Mouse (Mus musculus): ENCODE measurements around the gene Phyhd1.
A peak's percentile ranks its signal among the peaks of the same experiment; 100 is the strongest.

Phyhd1 gene

DNA sequence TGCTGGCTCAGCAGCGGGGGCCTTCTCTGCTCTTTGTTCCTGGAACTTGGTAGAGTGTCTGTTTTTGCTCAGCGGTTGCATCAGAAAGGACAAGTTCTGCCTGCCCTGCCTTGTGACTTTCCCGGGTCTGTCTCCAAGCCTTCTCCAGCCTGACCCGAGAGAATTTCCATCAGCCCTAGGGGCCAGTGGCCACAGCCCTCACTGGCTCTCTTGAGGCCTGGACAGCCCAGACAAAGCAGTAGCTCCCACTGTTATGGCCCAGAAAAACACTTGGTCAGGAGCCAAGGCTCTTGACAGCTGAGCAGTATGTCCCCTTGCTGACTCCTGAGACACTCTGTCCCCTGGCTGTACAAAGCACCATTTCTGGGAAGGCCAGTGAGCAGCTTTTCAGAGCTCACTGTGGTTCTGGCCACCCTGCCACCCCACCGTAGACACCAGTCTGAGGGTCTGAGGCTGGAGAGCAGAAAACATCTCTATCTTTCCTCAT is at the start of gene Phyhd1:
TSS of gene Phyhd1 (plus strand) at position 437 of the 487 bp plus-strand sequence.
- peak; percentile 86 for DNase-seq (ENCODE audit: low spot score)

- DNase-seq (ENCODE audit: low spot score), result no peak
Measured at GRCm38 (mm10) chr2:30216293-30216692, 49.7 kb upstream of the Phyhd1 start.

DNA sequence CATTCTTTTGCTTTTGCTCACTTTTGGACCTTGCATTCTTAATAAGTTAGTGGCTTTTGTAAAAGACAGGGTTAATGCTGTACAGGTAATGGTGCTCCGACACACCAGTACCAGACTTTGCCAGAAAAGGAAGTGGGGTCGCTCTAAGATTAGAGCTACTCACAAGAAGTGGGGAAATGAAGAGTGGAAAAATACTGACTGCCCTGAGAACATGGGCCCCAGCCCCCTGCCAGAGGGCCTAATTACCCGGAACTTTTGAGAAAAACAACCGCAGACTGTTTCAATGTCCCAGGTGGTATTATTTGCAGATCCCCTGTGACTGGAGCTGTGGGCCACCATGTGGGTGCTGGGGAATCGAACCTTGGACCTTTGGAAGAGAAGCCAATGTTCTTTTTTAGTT is 30.4 kb upstream of the Phyhd1 start:
- DNase-seq (ENCODE audit: low spot score), result no peak

GRCm38 (mm10) chr2:30236426-30237198 is 29.4 kb upstream of the Phyhd1 start:
- no peak for DNase-seq (ENCODE audit: low spot score)

GRCm38 (mm10) chr2:30237199-30237880 is 28.7 kb upstream of the Phyhd1 start, which contains the start of gene Lrrc8a:
Gene Lrrc8a (plus strand): TSS chr2:30237715.
- peak; percentile 100 for DNase-seq (ENCODE audit: low spot score)

DNA sequence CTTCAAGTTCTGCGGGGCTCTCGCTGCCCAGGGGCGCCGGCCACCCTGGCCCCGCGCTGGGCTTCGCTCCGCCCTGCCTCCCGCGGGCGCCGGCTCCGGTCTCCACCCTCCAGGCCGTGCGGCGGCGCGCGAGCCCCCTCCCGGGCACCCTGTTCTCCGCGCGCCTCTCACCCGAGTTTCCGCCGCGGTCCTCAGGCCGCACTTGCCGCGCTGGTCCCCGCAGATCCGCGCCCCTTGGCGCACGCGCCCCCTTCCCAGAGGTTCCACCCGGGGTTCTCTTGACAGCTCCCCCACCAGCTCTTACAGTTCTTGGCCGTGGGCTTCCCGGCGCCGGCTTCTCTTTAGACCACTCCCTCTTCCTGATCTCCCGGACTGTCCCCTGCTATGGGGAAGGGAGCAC is 28.1 kb upstream of the Phyhd1 start:
- DNase-seq (ENCODE audit: low spot score), result peak; percentile 65

DNA sequence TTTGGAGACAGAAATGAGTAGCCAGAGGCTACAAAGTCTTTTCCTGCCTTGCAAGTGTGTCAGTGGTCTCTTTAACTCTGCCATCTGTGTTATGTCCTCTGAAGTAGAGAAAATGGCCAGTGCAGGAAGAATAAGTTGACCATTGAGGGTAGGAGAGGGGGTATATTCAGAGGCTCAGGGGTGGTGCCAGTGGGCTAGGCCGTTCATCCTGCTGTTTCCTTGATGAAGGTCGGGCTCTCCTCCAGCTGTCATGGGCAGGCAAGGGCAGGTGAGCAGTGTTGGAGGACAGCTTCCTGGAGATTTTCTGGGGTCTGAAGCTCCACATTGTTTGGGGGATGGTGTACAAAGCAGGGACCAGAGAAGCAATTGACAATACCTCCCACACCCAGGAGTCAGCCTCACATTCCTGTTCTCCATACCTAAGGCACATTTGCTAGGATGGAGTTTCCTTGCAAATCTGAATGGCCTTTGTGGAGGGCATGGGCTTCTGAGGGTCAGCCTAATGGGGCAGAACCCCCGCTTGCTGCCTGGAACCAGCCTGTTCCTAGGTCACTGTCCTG is 27.0 kb upstream of the Phyhd1 start:
- no peak for DNase-seq (ENCODE audit: low spot score)

GRCm38 (mm10) chr2:30239777-30240176 is 26.2 kb upstream of the Phyhd1 start:
- no peak for DNase-seq (ENCODE audit: low spot score)

DNA sequence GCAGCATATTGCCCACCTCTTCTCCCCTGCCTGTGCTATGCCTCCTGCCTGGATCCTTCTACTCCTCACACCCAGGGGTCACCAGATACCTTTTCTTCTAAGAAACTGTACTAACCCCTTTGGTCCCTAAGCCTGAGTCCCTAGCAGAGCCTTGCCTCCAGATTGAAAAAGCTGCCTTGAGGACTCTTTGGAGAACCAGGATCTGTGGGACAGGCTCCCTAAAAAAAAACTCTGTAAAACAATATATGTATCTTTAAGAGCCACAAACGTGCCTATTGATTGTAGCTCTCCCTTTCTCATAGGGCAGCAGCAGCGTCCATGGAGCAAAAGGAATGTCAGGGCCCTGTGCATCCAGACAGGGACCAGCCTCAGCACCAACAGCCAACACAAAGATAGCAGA is 25.7 kb upstream of the Phyhd1 start, which contains the start of gene Gm28035:
TSS of gene Gm28035 (plus strand) at position 301 of the 400 bp plus-strand sequence.
- no peak for DNase-seq (ENCODE audit: low spot score)

- no peak for DNase-seq (ENCODE audit: low spot score)
Measured at GRCm38 (mm10) chr2:30242509-30242908, 23.5 kb upstream of the Phyhd1 start.

DNA sequence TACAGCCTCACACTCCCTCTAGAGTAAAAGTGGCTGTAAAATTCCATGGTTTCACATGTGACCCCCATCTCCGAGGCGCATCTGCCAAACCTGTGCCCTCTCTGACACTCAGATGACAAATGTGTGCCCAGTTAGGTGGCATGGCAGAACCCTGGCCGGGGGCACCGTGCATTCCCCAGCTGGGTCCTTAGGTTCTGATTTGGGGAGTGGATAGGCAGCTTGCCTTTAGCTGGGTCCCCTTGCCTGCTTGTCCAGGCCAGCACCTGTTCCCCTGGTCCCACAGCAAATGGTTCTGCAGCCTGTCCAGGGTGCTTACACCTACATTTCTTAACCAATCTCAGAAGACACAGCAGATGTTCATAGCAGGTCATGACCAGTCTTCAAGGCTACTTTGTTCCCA is 22.6 kb upstream of the Phyhd1 start:
- DNase-seq (ENCODE audit: low spot score), result no peak

GRCm38 (mm10) chr2:30244595-30245178 is 21.3 kb upstream of the Phyhd1 start:
- no peak for DNase-seq (ENCODE audit: low spot score)

DNA sequence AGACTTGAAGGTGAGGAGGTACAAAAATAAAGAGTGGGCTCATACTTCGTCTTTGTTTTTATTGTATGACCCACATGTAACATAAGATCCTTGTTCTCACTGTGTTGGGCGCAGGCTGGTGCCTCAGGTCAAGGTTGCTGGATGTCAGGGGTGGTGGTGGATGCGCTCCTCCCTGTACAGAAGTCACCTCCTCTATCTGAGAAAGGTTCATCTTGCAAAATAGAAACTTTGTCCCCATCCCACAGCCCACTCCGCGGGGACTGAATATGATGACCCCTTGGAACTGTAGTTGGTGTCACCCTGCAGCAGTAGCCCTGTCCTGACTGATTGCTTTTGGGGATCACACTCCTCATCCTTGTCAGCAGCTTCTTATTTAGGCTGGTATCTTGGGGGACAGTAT is 19.0 kb upstream of the Phyhd1 start:
- DNase-seq (ENCODE audit: low spot score), result no peak

GRCm38 (mm10) chr2:30247681-30248080 is 18.3 kb upstream of the Phyhd1 start:
- no peak for DNase-seq (ENCODE audit: low spot score)

DNA sequence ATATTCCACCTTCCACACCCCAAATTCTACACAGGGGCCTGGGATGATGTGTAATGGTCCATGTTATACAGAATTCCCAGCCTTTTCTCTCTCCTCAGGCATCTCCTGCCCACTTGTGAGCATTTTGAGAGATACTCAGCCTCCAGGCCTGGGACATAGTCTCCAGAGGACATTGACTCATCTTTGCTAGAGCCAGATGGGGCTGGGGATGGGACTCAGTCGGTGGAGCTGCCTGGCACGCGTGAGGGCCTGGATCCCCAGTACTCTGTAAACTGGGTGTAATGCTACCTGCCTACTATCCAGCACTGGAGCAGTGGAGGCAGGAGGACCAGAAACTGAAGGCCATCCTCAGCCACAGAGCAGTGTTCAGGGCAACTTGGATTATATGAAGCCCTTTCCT is 16.8 kb upstream of the Phyhd1 start:
- DNase-seq (ENCODE audit: low spot score), result no peak

DNA sequence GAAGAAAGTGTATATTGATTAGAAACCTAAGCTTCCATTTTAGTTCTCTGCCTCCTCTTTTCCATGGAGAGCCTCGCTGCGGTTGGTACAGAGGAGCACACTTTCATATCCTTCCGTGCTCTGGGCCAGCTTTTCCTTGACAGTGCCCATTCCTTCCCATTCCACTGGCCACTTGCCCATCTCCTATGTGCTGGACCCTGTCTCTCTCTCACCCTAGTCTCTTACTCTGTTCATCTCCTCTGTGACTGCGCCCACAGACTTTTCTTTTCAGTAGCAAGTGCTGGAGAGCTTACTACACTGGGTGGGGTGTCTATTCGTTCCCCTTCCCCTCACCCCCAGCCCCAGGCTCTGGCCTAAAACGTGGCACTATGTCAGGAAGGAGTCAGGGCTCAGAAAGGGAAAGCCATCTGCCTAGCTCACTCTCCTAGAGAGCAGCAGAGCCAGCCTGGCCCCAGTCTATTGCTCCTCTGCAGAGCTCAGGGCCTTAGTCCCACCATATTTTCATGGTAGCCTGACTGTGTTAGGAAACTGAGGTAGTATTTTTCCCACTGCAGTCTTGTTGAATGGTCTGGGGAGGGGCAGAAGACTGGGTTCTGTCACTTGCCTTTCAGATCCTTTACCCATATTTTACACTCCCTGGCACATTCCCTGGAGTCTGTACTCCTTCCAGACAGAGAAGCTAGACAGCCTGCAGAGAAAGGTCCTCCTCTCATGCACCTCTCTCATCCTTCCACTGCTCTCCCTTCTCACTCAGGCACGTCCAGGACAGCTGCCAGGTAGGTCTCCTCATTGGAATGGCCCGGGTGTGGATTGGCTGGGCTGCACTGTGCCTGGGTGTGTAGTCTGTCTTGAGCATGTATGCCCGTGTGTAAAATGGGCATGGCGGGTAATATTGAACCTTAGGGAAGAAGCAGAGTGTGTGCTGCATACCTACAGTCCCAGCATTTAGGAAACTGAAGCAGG is 15.6 kb upstream of the Phyhd1 start:
- DNase-seq (ENCODE audit: low spot score), result no peak

GRCm38 (mm10) chr2:30251417-30252104 is 14.4 kb upstream of the Phyhd1 start:
- no peak for DNase-seq (ENCODE audit: low spot score)

- no peak for DNase-seq (ENCODE audit: low spot score)
Measured at GRCm38 (mm10) chr2:30252521-30252920, 13.5 kb upstream of the Phyhd1 start.

DNA sequence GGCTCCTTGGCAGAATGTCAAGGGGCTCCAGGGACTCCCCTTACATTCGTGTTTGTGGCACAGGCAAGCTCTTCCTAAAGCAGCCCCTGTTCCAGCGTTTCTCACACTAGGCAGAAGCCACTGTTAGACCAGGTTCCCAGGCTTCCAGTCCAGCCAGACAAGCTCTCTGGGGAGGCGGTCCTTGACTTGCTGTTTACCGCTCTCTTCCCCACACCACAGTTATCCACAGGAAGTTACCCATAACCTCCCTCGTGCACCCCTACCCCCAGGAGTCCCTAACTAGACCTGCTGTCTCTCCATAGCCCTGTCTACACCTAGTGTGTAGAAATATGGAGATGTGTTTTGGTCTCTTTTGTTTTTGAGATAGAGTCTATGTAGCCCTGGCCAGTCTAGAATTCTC is 12.2 kb upstream of the Phyhd1 start:
- DNase-seq (ENCODE audit: low spot score), result no peak

DNA sequence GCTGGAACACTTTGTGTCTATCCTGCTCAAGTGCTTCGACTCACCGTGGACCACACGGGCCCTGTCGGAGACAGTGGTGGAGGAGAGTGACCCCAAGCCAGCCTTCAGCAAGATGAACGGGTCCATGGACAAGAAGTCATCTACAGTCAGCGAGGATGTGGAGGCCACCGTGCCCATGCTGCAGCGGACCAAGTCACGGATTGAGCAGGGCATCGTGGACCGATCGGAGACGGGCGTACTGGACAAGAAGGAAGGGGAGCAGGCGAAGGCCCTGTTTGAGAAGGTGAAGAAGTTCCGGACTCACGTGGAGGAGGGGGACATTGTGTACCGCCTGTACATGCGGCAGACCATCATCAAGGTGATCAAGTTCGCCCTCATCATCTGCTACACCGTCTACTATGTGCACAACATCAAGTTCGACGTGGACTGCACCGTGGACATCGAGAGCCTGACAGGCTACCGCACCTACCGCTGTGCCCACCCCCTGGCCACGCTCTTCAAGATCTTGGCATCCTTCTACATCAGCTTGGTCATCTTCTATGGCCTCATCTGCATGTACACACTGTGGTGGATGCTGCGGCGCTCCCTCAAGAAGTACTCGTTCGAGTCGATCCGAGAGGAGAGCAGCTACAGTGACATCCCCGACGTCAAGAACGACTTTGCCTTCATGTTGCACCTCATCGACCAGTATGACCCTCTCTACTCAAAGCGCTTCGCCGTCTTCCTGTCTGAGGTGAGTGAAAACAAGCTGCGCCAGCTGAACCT is 10.2 kb upstream of the Phyhd1 start:
- no peak for DNase-seq (ENCODE audit: low spot score)

Measured in layer of hippocampus, adult 11-12 months (tissue).